Mouse (Mus musculus) subcutaneous adipose tissue, adult 2 months (tissue): ENCODE data around the gene Gm8126. TPM values are rescaled to one million over a fixed set of nuclear protein-coding genes. Genes with fewer than 3 reads are reported as not detected.

Source experiments
- polyA plus RNA-seq: library from polyadenylated mRNA; depleted of rRNA; stranded (reverse); fragments of >200 nt; gene quantifications from 2 replicates; pipeline ENCODE4 v1.2.3, GENCODE M21; 2012; ENCODE audit warnings: low replicate concordance; rRNA removed

Gene Gm8126
- not detected in 2 replicates for polyA plus RNA-seq

DNA sequence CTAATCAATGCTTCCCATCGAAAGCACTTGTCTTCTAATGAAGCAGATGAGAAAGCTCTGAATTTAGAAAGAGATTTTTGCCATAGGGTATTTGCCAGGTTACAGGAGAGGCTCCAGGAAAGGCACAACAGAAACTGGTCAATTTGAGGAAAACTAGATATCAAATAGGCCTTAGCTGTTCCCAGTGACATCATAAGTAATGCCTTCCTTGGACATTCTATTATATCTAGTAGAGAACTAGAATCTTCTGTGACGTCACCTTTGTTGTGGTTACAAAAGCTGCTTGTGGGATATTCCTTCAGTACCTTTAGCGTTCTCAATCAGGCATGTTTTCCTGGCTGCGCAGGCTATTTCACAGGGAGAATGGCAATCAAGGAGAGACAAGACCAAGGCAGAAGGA is at the start of gene Gm8126:
Gene Gm8126, plus strand, starts transcription at position 301 of the 400 bp plus-strand sequence.

DNA sequence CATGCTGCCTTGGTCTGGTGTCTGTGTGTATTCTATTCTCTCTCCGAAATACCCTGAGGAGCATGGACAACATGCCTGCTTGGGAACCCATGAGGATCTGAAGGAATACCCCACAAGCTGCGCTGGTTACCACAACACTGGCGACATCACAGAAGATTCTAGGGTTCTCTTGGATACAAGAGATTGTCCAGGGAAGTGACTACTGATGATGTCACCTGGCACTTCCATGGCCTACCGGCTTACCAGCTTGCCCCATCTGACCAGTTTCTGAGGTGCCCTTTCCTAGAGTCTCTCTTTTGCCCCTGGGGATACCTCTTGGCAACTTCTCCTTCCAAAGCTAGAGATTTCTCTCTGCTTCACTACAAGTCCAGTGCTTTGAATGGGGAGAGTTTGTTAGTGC is 23.2 kb upstream of the Gm8126 start, which contains the start of gene Gm8122:
Gene Gm8122, minus strand, starts transcription at position 101 of the 400 bp plus-strand sequence.

DNA sequence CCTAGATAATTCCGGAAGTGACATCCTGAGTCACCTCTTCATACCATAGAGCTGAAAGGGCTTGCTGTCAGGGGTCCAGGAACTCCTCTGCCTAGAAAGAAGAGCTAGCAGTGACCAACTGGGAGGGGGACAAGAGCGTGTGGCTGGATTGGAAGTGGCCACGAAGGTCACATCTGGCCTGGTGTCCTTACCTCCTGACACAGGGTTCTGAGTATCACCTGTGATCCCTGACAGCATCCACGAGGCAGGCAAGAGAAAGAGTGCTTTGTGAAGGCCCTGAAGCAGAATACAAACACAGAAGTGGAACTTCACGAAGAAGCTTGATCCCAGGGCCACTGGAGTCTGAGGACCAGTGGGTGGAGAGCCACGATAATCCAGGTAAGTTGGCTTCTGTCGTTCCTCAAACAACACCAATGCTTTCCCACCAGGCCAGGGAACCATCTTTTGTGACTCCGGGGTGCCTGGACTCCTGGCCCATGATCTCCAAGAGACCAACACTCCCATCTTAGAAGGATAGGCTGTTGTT is 16.6 kb downstream of the Gm8126 start, which contains the start of gene Gm9732:
Gene Gm9732, plus strand, starts transcription at position 51 of the 526 bp plus-strand sequence.

DNA sequence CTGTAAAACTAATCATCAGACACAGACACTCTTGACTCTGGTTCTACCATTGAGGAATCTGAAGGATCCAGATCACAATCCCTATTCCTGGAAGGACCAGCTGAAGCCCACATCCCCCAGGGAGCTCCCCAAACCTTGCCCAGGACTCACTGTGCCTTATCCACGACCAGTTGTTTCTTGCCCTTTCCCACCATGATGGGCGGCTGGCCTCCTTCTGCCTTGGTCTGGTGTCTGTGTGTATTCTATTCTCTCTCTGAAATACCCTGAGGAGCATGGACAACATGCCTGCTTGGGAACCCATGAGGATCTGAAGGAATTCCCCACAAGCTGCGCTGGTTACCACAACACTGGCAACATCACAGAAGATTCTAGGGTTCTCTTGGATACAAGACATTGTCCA is 35.1 kb downstream of the Gm8126 start, which contains the start of gene Gm8127:
Gene Gm8127, minus strand, starts transcription at position 330 of the 400 bp plus-strand sequence.

Other genes starting within 250 kb of the Gm8126 start
- gene Gm10376, start 243.0 kb upstream of the Gm8126 start, polyA plus RNA-seq, result not detected in 2 replicates
- not detected in 2 replicates for gene Gm8094, start 182.0 kb upstream of the Gm8126 start, polyA plus RNA-seq
- not detected in 2 replicates for gene Gm8104, start 158.0 kb upstream of the Gm8126 start, polyA plus RNA-seq
- not detected in 2 replicates for gene Gm7233, start 78.8 kb upstream of the Gm8126 start, polyA plus RNA-seq
- not detected in 2 replicates for gene Gm8122, start 23.3 kb upstream of the Gm8126 start, polyA plus RNA-seq
- not detected in 2 replicates for gene Gm9732, start 16.4 kb downstream of the Gm8126 start, polyA plus RNA-seq
- gene Gm8127, start 35.2 kb downstream of the Gm8126 start, polyA plus RNA-seq, result not detected in 2 replicates
- not detected in 2 replicates for gene 1700001F09Rik, start 89.2 kb downstream of the Gm8126 start, polyA plus RNA-seq
- not detected in 2 replicates for gene Gm8138, start 157.7 kb downstream of the Gm8126 start, polyA plus RNA-seq